Mouse (Mus musculus) bone marrow, adult 2 months (tissue): ENCODE measurements around the gene Tpm4.

Experiments used
- CTCF ChIP-seq: fragments of 200-500 bp; IDR thresholded peaks from 2 replicates; pipeline ENCODE4 v1.5.1; 2011; ENCODE audit warnings: low read length, control low read depth; ENCODE audit not compliant: control insufficient read depth, insufficient read depth
- POLR2A ChIP-seq: fragments of 200-500 bp; IDR thresholded peaks from 2 replicates; pipeline ENCODE4 v1.6.1; 2011; ENCODE audit warnings: low read depth, mild to moderate bottlenecking, control low read depth, low read length, borderline replicate concordance; ENCODE audit not compliant: control insufficient read depth

- TF ChIP-seq POLR2A (no peak), CTCF (no peak)
These were observed 3.7 kb downstream of the Tpm4 start for GRCm38 (mm10) chr8:72138456-72138855.
